Mouse (Mus musculus) testis, postnatal 14 days (tissue): ENCODE measurements around the gene Gabbr2.

Experiments used
- DNase-seq: peaks from one replicate; pipeline ENCODE4 v3.0.0; 2021; ENCODE audit warnings: low spot score

The Gabbr2 gene

DNA sequence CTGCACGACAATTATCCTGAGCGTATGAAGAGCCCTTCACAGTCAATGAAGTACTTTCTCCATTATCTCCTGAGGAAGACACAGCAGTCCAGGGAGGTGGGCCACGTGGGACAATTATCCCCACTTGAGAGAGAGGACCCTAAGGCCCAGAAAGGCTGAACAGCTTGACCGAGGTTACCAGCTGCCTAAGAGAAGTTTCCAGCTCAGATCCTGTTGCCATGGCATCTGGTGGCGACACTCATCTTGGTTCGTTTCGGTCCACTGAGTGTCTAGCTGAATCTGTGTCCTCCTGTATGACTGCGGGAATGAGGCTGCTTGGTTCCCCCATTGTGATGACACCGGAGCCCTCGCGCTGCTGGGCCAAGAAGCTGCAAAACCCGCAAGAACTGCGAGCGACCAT lies 76.2 kb downstream of the Gabbr2 start:
- DNase-seq, result no peak

DNA sequence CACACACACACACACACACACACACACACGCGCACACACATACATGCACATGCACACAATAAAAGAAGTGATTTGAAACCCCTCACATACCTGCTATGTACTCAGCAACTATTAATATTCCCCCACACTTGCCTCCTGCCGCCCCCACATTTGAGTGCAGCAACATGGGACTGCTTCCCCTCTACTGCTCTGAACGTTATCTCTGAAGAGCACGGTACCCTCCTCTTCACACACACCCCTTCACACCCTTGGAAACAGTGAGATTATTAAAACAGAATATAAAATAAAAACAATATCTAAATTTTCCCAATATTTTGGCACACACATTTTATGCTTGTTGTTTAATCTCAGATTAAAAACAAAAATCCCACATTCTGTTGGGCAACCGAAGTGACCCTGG lies 77.1 kb downstream of the Gabbr2 start:
- DNase-seq, result no peak

DNA sequence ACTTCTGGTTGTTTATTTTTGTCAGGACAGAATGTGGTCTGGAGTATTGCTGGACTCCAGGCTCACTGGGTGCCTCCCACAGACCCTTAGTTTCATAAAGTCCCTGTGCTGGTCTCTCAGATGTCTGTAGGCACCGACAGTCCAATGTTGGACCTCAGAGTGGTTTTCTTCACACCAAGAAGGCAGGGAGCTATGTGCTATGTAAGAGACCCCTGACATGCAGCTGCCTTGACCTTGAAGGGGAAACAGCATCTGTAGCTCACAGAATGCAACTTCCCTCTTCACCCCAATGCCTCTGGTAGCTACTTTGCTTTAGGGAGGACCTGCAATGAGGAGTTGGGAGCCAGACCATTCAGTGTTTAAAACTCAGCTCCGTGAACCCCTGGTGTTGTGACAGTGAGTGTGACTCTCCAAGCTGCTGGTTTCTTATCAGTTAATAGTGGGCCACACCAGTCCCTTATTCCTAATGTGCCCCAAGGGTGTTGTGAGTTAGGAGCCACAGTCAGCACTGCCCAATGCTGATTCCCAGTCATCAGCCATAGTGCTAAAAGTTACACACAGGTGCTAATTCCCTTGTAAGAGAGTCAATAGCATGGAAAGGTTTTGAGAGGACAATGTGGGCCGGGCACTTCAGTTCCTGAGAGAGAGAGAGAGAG lies 85.5 kb downstream of the Gabbr2 start:
- no peak for DNase-seq

DNA sequence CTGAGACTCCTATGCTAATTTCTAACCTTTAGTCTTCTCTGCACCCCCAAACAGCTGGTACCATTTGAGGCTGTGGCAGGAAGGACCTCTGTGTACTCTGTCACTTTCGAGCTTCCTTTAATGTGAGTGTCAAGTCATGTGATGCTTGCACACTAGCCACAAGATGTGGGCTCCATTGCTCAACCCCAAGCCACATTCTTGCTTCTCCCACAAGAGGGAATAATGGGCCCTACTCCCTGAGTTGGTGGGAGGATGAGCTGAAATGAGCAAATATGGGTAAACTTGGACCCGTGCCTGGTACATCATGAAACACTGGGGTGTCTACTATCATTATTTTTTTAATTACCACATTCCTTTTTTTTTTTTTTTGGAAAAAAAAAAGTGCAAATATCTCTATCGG lies 86.5 kb downstream of the Gabbr2 start:
- DNase-seq, result no peak

DNA sequence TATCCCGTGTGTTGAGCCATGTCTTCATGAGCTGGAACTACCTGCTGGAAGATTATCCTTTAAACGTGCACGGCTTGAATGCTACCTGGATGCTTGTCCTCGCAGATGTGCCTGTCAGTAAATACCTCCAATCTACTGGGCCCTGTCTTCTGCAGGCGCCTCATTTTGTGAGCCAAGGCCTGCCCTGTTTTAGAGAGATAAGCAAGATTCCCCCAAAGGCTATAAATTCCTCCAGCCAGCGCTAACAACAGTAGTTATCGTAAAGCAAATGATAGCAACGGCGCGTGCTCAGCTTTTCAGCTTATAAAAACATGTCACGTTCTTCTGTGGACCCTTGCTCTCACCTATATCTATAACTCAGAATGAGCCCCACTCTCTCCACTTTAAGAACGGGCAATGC lies 87.5 kb downstream of the Gabbr2 start:
- no peak for DNase-seq

DNA sequence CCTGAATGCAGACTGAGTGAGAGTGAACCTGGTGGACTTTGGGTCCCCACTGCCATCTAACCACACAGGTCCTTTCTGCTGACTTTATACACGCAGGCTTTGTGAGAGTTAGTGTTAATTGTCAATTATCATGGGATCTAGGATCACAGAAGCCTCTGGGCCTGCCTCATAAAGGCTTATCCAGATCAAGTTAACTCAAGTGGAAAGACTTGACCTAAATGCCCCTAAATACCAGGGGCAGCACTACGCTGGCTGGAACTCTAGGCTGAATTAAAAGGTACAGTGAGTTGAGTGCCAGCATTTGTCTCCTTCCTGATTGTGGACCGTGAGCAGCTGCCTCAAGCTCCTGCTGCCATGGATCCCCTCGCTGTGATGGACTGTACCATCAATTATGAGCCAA lies 93.1 kb downstream of the Gabbr2 start:
- DNase-seq, result no peak

DNA sequence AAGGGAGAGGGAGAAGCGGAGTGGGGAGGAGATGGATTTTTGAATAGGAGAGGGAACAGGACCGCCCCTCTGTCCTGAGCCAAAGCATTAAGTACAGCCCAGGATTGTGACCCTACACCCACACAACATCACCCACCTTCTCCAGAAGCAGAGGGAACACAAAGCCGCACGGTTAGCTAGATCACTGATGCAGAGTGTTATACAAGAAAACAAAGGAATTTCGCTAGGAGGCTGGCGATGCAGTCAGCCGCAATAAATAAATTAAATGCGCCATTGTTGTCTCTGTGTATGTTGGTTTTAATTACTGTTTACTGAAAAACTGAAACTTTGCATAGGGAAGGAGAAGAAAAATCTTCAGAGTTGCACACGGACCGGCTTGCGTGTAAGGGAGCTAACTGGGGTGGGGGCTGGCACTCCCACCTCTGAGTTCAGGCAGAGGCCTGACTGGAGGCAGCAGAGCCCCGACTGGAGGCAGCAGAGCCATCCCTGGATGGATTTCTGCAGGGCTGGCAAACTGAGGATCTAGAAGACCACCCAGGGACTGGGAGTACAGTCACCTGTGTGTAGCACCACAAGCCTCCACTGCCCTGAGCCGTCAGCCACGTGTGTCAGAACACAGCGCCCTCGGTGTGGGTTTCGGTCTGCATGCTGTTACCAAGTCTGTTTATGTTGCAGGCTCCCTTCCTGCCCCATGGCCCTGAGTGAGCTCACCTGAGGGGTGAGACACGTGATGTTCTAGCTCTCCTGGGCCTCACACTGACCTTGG lies 93.9 kb downstream of the Gabbr2 start:
- no peak for DNase-seq

DNA sequence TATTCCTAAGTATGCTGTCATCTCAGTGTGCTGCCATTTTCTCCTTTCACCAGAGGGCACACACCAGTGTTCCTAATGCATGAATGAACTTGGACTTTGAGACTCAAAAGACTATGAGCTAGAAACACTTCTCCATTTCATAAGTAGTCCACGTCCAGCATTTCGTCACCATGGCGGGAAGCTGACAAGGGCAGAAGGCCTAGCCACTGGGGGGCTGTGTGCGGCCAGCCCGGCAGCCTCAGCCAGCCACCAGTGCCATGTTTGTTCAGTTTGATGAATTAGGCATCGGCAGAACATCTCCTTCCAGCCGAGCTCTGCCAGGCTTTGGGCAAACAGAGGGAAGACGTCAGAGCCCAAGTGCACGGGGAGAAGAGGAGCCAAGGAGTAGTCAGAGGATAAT lies 97.5 kb downstream of the Gabbr2 start:
- DNase-seq, result no peak

DNA sequence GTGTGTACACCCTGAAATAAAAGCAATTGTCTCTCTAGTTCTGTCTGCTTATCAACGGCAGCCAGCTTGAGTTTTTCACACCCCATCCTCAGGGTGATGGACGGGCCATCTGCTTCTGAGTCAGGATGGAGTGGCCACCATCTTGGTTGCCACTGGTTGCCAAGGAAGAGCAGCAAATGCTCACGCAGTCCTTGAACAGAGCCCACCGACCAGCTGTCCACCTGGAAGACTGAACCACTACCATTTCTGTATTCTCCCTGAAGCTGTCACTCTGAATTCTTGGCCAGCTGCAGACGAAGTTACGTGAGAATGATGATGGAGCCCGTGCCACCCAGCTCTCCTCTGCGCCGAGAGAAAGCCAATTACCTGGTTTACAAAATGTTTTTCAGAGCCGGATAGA lies 102.5 kb downstream of the Gabbr2 start:
- no peak for DNase-seq

DNA sequence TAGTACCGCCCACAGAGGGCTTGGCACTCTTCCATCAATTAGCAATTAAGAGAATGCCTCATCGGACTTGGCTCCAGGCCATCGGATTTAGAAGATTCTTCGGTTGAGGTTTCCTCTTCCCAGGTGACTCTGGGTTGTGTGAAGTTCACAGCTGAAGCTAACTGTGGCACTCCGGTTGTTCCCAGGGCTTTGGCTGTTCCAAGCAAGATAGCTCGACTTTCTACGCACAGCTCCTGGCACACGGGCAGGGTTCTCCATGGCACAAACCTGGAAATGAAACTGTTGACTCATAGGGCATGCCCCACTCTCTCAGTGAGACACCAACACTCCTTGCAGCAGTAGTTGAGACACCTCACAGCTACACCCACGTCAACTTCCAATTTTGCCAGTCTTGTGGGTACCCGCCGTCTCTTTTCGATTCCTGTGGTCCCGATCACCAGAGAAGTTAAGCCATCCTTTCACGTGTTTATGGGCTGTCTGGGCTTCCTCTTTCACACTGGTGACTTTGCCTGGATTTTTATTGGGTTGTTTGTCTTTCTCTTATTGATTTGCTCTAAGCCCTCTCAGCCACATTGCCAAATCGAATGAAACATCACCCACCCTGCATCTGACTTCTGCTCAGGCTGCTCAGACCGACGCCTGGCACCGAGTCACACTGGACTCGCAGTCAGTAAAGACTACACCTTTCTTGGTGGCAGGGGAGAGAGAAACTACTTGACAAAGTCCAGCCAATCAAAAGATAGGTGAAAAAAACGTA lies 105.9 kb downstream of the Gabbr2 start:
- no peak for DNase-seq

DNA sequence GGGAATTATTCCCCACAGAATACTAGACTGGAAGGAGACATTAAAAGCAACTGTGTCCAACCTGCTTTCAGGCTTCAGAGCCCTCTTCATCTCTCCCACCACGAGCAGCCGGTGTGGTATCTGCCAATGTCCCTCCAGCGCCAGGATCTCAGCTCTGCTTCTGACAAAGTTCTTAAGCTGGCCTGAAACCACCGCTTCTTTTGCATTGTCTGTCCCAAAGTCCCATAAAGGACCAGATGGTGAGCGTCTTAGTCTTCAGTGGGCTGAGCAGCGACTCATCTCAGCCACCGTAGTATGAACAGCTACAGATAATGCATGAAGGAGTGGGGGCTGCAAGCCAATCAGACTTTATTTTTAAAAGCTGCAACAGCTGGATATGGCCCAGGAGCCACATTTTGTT lies 107.5 kb downstream of the Gabbr2 start:
- no peak for DNase-seq

DNA sequence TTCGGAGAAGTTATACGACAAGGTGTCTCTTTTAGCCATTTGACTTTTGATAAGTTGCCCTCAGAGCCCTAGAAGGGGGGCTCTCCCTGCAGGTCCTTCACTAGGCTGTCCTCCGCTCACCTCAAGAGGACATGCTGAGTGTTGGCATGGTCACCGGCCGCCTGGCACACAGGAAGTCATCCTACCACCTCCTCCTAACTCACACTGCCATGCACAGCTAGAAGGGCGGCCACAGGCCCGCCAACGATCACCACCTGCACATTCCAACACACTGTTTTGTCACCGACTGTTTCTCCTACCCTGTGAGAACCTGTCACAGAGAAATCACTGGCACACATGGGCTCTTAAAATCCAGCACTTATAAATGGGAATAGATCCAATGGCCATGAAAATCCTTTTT lies 108.1 kb downstream of the Gabbr2 start:
- DNase-seq, result no peak

DNA sequence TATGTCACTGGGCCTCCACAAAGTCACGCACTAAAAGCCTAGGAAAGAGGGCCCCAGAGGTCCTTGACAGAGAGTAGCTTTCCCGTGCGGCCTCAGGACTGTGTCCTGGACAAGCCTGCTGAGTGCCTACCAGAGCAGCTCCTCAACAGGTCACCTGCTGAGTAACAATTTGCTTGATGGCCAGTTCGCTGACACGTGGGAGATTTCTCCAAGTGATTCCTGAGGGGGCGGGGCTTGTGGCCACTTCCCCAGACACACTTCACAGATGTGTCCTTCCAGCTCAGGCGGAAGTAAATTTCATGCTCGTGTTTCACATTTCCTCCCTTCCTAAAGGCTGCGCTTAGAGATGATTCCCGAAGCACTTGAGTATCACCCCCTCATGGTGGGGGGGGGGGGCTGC lies 108.6 kb downstream of the Gabbr2 start:
- DNase-seq, result no peak

DNA sequence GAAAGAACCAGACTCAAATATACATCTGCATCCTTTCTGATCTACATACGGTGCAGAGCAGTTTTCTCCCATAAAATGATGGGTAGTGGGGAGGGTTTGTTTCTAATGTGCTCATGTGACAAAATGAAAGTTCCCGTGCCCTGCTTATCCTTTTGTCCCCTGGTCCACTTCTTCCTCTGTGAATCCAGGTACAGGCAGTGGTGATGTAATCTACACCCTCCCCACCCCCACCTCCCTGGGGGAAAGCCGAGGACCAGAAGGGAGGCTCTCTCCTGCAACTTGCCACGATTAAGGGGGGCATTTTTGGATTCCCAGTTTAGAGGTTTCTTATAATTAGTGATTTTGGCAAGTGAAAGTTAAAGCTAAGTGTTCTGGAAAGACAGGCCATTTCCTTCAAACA lies 110.4 kb downstream of the Gabbr2 start:
- no peak for DNase-seq

DNA sequence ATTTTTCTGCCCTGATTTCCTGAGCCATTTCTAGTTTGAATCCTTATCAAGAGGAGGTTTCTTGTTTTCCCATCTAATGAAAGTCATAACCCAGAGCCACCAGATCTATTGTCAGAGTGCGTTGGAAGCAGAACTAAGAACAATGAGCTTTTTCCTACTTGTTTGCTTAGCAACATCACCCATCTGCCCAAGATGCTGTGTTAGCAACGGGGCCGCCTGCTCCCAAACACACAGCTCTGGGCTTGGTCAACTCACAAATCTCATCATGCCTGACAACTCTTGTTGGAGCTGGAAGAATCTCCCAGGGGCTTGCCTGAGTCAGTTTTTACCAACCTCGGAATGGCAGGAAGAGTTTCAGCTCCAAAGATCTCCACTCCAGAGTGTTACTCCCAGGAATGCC lies 111.7 kb downstream of the Gabbr2 start:
- DNase-seq, result no peak

DNA sequence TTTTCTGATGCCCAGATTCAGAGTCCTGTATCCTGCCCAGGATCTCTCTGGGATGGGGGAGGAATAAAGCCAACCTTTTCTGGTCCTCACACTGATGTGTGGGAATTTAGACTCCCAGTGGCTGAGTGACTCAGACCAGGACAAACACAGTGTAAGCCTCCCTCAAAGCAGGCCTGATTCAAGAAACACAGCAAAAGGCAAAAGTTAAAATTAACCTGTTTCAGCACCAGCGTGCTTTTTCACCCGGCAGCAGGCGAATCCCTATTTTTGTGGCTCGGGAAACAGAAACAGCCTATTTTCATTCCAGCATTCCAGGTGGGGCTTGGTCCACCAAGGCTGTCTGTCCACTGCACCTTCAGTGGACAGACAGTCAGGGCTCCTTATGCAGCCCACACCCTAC lies 118.9 kb downstream of the Gabbr2 start:
- DNase-seq, result no peak

DNA sequence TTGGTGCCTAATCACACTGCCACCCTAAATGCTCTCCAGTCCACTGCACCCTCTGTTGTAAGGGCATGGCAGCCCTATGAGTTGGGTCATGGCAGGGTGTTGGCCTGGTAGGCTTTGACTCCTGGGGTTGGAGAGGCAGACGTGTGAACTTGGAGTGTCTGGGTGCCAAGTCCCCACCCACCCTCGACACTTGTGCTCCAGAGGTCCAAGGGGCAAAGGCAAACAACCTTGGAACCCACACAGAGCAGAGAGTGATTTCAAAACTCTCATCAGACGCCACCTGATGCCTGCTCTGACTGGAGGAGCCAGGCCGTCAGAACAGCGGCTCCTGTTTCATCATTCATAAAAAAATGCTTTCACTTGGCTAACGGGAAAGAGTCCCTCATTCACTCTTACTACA lies 121.5 kb downstream of the Gabbr2 start:
- no peak for DNase-seq

DNA sequence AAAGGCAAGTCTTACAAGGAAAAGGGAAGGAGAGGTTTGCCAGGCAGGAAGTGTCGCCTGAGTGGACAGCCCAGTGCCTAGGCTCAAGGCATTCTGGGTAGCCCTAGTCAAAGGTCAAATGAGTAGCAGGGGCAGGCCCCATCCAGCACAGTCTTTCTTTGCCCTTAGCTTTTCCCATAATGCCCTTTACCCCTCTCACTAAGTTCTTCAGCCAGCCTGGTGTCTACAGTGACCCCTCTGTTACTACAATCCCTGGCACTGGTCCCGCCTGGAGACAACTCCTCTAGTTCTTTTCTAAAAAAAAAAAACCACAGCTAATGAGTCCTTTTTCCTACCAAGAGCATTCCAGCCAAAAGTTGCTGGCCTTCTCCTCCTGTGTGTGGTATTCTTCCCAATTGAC lies 122.3 kb downstream of the Gabbr2 start:
- no peak for DNase-seq

DNA sequence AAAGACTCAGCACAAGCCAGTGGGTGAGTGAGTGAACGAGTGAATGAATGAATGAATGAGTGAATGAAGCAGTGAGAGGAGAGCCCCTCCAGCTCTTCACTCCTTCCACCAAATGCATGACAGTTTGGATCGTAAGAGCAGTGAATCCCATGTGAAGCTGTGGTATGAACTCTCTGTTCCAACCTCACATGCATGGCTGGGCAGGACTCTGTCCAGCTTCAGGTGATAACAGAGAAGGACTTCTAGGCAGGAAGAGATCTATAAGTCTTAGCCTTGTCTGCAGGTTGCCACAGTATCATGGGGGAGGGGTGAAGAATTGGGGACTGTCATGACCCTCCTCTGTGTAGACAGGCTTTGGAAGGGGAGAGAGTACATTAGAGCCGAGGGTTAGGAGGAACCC lies 122.8 kb downstream of the Gabbr2 start:
- DNase-seq, result no peak

DNA sequence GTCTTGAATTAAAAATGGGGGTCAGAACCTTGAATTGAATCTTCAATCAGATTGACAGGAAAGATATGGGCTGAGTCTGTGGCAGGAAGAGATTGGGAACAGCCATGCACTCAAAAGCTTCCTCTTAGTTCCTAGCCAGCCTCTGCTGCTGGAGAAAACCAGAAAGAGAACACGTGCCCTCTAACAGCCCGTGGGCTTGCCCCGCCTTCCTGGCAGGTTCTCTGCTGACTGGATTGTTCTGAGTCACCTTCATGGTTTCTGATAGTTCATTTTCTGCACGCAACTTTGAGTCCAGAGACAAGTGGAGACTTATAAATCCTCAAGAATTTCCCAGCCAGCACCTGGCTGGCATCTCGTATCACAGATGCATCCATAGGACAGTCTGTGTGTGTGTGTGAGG lies 123.5 kb downstream of the Gabbr2 start:
- DNase-seq, result no peak

DNA sequence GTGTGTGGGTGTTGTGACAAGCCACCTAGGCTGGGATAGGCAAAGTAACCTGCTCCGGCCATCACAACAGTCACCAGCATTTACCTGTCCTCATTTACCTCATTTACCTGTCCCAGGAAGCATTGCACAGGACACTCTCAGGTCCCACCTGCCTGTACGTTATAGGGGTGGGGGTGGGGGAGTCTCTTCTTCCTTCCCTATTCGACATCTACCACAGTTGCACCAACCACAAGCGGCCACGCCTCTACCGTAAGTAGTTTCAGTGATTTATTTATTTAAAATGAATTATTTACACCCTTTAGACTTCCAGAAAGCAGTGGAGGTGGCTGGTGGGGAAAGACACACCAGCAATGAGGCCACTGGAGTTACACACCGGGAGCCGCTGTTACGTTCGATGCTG lies 123.9 kb downstream of the Gabbr2 start:
- no peak for DNase-seq

DNA sequence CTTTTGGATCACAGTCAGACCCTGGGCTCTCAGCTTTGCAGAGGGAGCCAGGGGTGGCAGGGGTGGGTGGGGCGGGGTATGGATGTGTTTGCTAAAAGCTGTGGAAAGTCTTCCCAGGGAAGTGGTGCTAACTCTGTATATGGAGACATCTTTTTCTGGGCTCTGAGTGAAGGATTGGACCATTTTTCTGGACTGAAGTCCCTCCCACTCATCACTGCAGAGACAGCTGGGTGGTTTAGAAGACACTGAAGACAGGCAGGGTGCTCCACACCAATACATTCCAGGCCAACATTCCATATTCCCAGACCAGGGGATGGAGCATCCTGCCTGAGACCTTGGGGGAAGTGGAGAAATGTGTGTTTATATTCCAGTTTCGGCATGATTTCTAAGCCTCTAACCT lies 125.6 kb downstream of the Gabbr2 start:
- no peak for DNase-seq

DNA sequence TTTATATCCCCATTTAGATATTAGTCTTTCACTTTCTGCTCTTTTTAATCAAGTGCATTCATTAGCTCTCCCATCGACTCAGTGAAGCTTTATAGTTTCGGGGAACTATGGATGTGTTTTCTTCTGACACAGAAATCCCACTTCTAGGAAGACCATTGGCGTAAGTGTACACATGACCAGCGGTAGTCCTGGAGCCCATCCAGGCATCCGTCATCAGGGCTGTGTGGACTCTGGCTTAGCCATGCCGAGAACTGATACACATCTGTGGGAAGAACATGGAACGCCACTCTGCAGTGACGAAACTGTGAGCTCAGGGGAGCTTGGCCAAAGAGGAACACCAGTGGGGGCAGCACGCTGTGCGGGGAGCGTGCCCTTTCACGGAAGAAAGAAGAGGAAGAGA lies 128.0 kb downstream of the Gabbr2 start:
- DNase-seq, result no peak
